Mouse (Mus musculus) megakaryocyte, embryonic 14.5 days (primary cell): Measurements from ENCODE around the gene Gstm4.

Experiments
- FLI1 ChIP-seq: IDR thresholded peaks from 2 replicates; pipeline ENCODE4 v1.6.1; 2012; ENCODE audit warnings: low read length, inconsistent platforms, mixed read lengths
- GATA1 ChIP-seq: IDR thresholded peaks from 3 replicates; pipeline ENCODE4 v1.6.1; 2012; ENCODE audit warnings: mixed read lengths, low read length, inconsistent platforms, borderline replicate concordance

DNA sequence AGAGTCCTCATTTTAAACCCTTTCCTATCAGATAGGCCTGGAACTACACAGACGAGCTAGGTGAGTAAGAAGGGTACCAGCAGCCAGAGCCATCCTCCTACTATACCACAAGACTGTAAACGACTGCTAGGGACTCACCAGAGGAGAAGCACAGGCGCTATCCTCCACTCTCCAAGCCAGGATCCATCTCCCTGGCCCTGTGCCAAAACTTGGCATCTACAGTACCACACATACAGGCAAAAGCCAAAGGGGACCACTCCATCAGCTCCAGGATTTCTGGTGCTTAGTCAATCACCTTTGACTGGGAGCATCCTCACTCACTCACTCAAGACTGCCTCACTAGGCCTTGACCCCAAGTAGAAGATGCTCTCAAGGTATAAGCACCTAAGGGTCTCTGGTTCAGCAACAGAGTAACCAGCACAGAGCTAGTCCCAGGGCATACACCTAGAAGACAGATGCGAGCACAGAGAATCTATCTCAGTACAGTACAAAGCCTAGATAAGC is 39.3 kb upstream of the Gstm4 start:
- no peak for TF ChIP-seq GATA1
- TF ChIP-seq FLI1, result no peak
